13 mouse cellular contexts compared by ENCODE assay signal in genomic region chr8:95688073-95688672, GRCm38 (mm10). TPM values are rescaled to one million over a fixed set of nuclear protein-coding genes. Genes with fewer than 3 reads are reported as not detected.
DNase-seq lines count a peak whose midpoint lies in the region; ATAC-seq and TF ChIP-seq lines count a peak whose summit lies in the region.
"Had no signal": no experiment of that assay in that cellular context is flagged by ENCODE, and none has a peak within 500 bp of the region (broad histone marks: within the 10 kb centered on the region; RNA-seq: fewer than 3 reads in every experiment).

No protein-coding gene starts in this region.

- peak; percentile 37; the same call in 1 of the 2 replicates for ATAC-seq in forebrain, embryonic 14.5 days
- ATAC-seq in limb, embryonic 14.5 days (ENCODE audit: low FRiP score, low read depth): no peak
- ATAC-seq in lung, embryonic 14.5 days (ENCODE audit: insufficient read depth): peak; percentile 47
- ATAC-seq: Patski had no signal

- TF ChIP-seq CTCF in lung, embryonic 14.5 days (IDR thresholded peaks at IDR 0.05; ENCODE audit: low read depth): peak; percentile 16; the same call in 1 of the 2 replicates

- H3K27me3 ChIP-seq in forebrain, embryonic 14.5 days (replicated peaks; ENCODE audit: control insufficient read depth, insufficient read depth, low read length): no peaks in the 10 kb centered on the region
- peaks cover 5% of the 10 kb centered on the region for H3K27me3 ChIP-seq in forebrain, embryonic 10.5 days (ENCODE audit: poor library complexity, severe bottlenecking)
- no peaks in the 10 kb centered on the region for H3K27me3 ChIP-seq in limb, embryonic 14.5 days (ENCODE audit: control insufficient read depth, insufficient read depth, low read length)
- peaks cover 15% of the 10 kb centered on the region for H3K27me3 ChIP-seq in limb, embryonic 10.5 days (ENCODE audit: low read depth, poor library complexity, severe bottlenecking)
- H3K27me3 ChIP-seq in lung, embryonic 14.5 days (ENCODE audit: insufficient read depth, low read length): no peaks in the 10 kb centered on the region

- no peak overlapping the region for H3K9ac ChIP-seq in forebrain, embryonic 14.5 days (ENCODE audit: low read length)
- no peak overlapping the region for H3K9ac ChIP-seq in limb, embryonic 14.5 days (ENCODE audit: low read depth, low read length, severe bottlenecking)
- no peak overlapping the region for H3K9ac ChIP-seq in lung, embryonic 14.5 days
- H3K9ac ChIP-seq: limb, embryonic 13.5 days had no signal

- no peaks in the 10 kb centered on the region for H3K36me3 ChIP-seq in forebrain, embryonic 14.5 days (ENCODE audit: control insufficient read depth, insufficient read depth, low read length)
- H3K36me3 ChIP-seq in forebrain, embryonic 10.5 days (replicated peaks): no peaks in the 10 kb centered on the region
- H3K36me3 ChIP-seq in limb, embryonic 14.5 days (ENCODE audit: control insufficient read depth, insufficient read depth, low read length): no peaks in the 10 kb centered on the region
- H3K36me3 ChIP-seq in limb, embryonic 10.5 days: no peaks in the 10 kb centered on the region
- H3K36me3 ChIP-seq in lung, embryonic 14.5 days (ENCODE audit: insufficient read depth): no peaks in the 10 kb centered on the region
- H3K36me3 ChIP-seq: limb, embryonic 13.5 days had no signal

- no peak overlapping the region for H3K4me3 ChIP-seq in forebrain, embryonic 14.5 days (ENCODE audit: low read depth, low read length)
- no peak overlapping the region for H3K4me3 ChIP-seq in forebrain, embryonic 10.5 days
- no peak overlapping the region for H3K4me3 ChIP-seq in limb, embryonic 14.5 days (replicated peaks; ENCODE audit: low read length)
- H3K4me3 ChIP-seq in limb, embryonic 10.5 days: no peak overlapping the region
- H3K4me3 ChIP-seq in lung, embryonic 14.5 days (ENCODE audit: low read depth, low read length): no peak overlapping the region
- H3K4me3 ChIP-seq: gastrocnemius, adult 2 months; limb, embryonic 13.5 days had no signal

- H3K4me1 ChIP-seq in forebrain, embryonic 14.5 days (ENCODE audit: control insufficient read depth, insufficient read depth, low read length): no peaks in the 10 kb centered on the region
- H3K4me1 ChIP-seq in forebrain, embryonic 10.5 days: peaks cover 5% of the 10 kb centered on the region; the same call in 1 of the 2 replicates
- no peaks in the 10 kb centered on the region for H3K4me1 ChIP-seq in limb, embryonic 14.5 days (ENCODE audit: control insufficient read depth, insufficient read depth, low read length)
- no peaks in the 10 kb centered on the region for H3K4me1 ChIP-seq in limb, embryonic 10.5 days
- H3K4me1 ChIP-seq in lung, embryonic 14.5 days (ENCODE audit: insufficient read depth): no peaks in the 10 kb centered on the region
- H3K4me1 ChIP-seq: limb, embryonic 13.5 days had no signal

- TF ChIP-seq POLR2A in limb, embryonic 14.5 days (IDR thresholded peaks at IDR 0.05; ENCODE audit: borderline replicate concordance, extremely low read depth, insufficient read depth, insufficient read length): no peak

- peak; percentile 60 for DNase-seq in forebrain, embryonic 14.5 days (ENCODE audit: low spot score)
- DNase-seq in forebrain, embryonic 10.5 days (ENCODE audit: extremely low spot score, low spot score): no peak
- peak; percentile 19 for DNase-seq in limb, embryonic 14.5 days (ENCODE audit: low spot score)
- no peak for DNase-seq in limb, embryonic 10.5 days (ENCODE audit: low spot score)
- peak; percentile 59 for DNase-seq in lung, embryonic 14.5 days
- DNase-seq in telencephalon, adult 2 months (ENCODE audit: low read depth, low spot score): peak; percentile 79
- no peak for DNase-seq in urinary bladder, adult 2 months (ENCODE audit: low spot score)
- DNase-seq in urinary bladder, postnatal 10 days (ENCODE audit: low spot score): no peak
- DNase-seq: gastrocnemius, adult 2 months; kidney, adult 2 months had no signal

- H3K9me3 ChIP-seq in forebrain, embryonic 14.5 days (replicated peaks; ENCODE audit: control insufficient read depth, low read length): no peaks in the 10 kb centered on the region
- no peaks in the 10 kb centered on the region for H3K9me3 ChIP-seq in forebrain, embryonic 10.5 days
- H3K9me3 ChIP-seq in limb, embryonic 14.5 days (ENCODE audit: control insufficient read depth, low read length): no peaks in the 10 kb centered on the region
- no peaks in the 10 kb centered on the region for H3K9me3 ChIP-seq in limb, embryonic 10.5 days (replicated peaks)
- no peaks in the 10 kb centered on the region for H3K9me3 ChIP-seq in lung, embryonic 14.5 days (ENCODE audit: low read depth, low read length)
- H3K9me3 ChIP-seq: limb, embryonic 13.5 days had no signal

- H3K27ac ChIP-seq in forebrain, embryonic 14.5 days (ENCODE audit: low read depth, low read length): no peak overlapping the region
- H3K27ac ChIP-seq in forebrain, embryonic 10.5 days: no peak overlapping the region
- H3K27ac ChIP-seq in limb, embryonic 14.5 days (replicated peaks; ENCODE audit: low read depth, low read length): no peak overlapping the region
- H3K27ac ChIP-seq in limb, embryonic 10.5 days: no peak overlapping the region
- no peak overlapping the region for H3K27ac ChIP-seq in lung, embryonic 14.5 days (ENCODE audit: low read depth)
- H3K27ac ChIP-seq: gastrocnemius, adult 2 months; limb, embryonic 13.5 days; stomach, postnatal 0 days had no signal

- WGBS in forebrain, embryonic 14.5 days: 44% methylated on average over 10 of the region's 10 CpGs
- WGBS in forebrain, embryonic 10.5 days: 84% methylated on average over 10 of the region's 10 CpGs
- 67% methylated on average over 10 of the region's 10 CpGs for WGBS in limb, embryonic 14.5 days
- WGBS in limb, embryonic 10.5 days: 83% methylated on average over 10 of the region's 10 CpGs
- 64% methylated on average over 10 of the region's 10 CpGs for WGBS in lung, embryonic 14.5 days

- no peak overlapping the region for H3K4me2 ChIP-seq in forebrain, embryonic 14.5 days (ENCODE audit: low read length)
- H3K4me2 ChIP-seq in limb, embryonic 14.5 days (replicated peaks; ENCODE audit: low read depth, low read length, severe bottlenecking): no peak overlapping the region
- no peak overlapping the region for H3K4me2 ChIP-seq in lung, embryonic 14.5 days
- H3K4me2 ChIP-seq: limb, embryonic 13.5 days had no signal

RNA-seq across cellular contexts. Expression of gene Ndrg4, which starts 11.4 kb away (rescaled TPM):
- 154 and 209 TPM in 2 replicates for polyA plus RNA-seq in forebrain, embryonic 14.5 days (2014; fragmentation: Nextera tagmentation; extraction: Ambion mirVana)
- 14.7 and 16.7 TPM in 2 replicates for polyA plus RNA-seq in forebrain, embryonic 10.5 days (2016; fragmentation: Nextera tagmentation; extraction: Ambion mirVana)
- 35.3 and 36.0 TPM in 2 replicates for polyA plus RNA-seq in limb, embryonic 14.5 days (2012; rRNA removed)
- 20.2 and 22.3 TPM in 2 replicates for polyA plus RNA-seq in limb, embryonic 14.5 days (2014; fragmentation: Nextera tagmentation; extraction: Ambion mirVana)
- polyA plus RNA-seq in limb, embryonic 10.5 days (2016; fragmentation: Nextera tagmentation; extraction: Ambion mirVana): 7.6 and 9.7 TPM in 2 replicates
- 11.4 and 14.6 TPM in 2 replicates for polyA plus RNA-seq in lung, embryonic 14.5 days (2014; fragmentation: Nextera tagmentation; extraction: Ambion mirVana)
- 55.5 and 62.5 TPM in 2 replicates for polyA plus RNA-seq in urinary bladder, adult 2 months (2012; rRNA removed)

RNA-seq across cellular contexts. Expression of gene Setd6, which starts 27.5 kb away (rescaled TPM):
- polyA plus RNA-seq in forebrain, embryonic 14.5 days (2014; fragmentation: Nextera tagmentation; extraction: Ambion mirVana): 26.0 and 26.2 TPM in 2 replicates
- 29.5 and 31.0 TPM in 2 replicates for polyA plus RNA-seq in forebrain, embryonic 10.5 days (2016; fragmentation: Nextera tagmentation; extraction: Ambion mirVana)
- 11.8 and 21.5 TPM in 2 replicates for polyA plus RNA-seq in limb, embryonic 14.5 days (2012; rRNA removed)
- polyA plus RNA-seq in limb, embryonic 14.5 days (2014; fragmentation: Nextera tagmentation; extraction: Ambion mirVana): 14.7 and 15.6 TPM in 2 replicates
- polyA plus RNA-seq in limb, embryonic 10.5 days (2016; fragmentation: Nextera tagmentation; extraction: Ambion mirVana): 16.7 and 22.6 TPM in 2 replicates
- polyA plus RNA-seq in lung, embryonic 14.5 days (2014; fragmentation: Nextera tagmentation; extraction: Ambion mirVana): 19.9 and 20.4 TPM in 2 replicates
- 30.1 and 31.3 TPM in 2 replicates for polyA plus RNA-seq in urinary bladder, adult 2 months (2012; rRNA removed)

RNA-seq across cellular contexts. Expression of gene Gins3, which starts 54.9 kb away (rescaled TPM):
- 11.5 and 13.3 TPM in 2 replicates for polyA plus RNA-seq in forebrain, embryonic 14.5 days (2014; fragmentation: Nextera tagmentation; extraction: Ambion mirVana)
- polyA plus RNA-seq in forebrain, embryonic 10.5 days (2016; fragmentation: Nextera tagmentation; extraction: Ambion mirVana): 34.9 and 37.1 TPM in 2 replicates
- 8.9 and 11.1 TPM in 2 replicates for polyA plus RNA-seq in limb, embryonic 14.5 days (2012; rRNA removed)
- 19.1 and 21.7 TPM in 2 replicates for polyA plus RNA-seq in limb, embryonic 14.5 days (2014; fragmentation: Nextera tagmentation; extraction: Ambion mirVana)
- 27.9 and 32.1 TPM in 2 replicates for polyA plus RNA-seq in limb, embryonic 10.5 days (2016; fragmentation: Nextera tagmentation; extraction: Ambion mirVana)
- 26.5 and 31.6 TPM in 2 replicates for polyA plus RNA-seq in lung, embryonic 14.5 days (2014; fragmentation: Nextera tagmentation; extraction: Ambion mirVana)
- polyA plus RNA-seq in urinary bladder, adult 2 months (2012; rRNA removed): 3.8 and 4.8 TPM in 2 replicates

Comparison
In these comparisons a context has a peak if more than half of its experiments do, and no peak if none do; other contexts are left out.
1. DNase-seq: peak in forebrain, embryonic 14.5 days (single experiment), limb, embryonic 14.5 days (single experiment), lung, embryonic 14.5 days (single experiment) and telencephalon, adult 2 months (single experiment); none in forebrain, embryonic 10.5 days (single experiment), limb, embryonic 10.5 days (single experiment), urinary bladder, adult 2 months (single experiment) and urinary bladder, postnatal 10 days (single experiment).